Mouse (Mus musculus) natural killer cell, adult 2 months (primary cell): Measurements from ENCODE around the gene Npas3.

ENCODE experiments used
- DNase-seq, 2 experiments: peaks; one replicate each; pipeline ENCODE4 v3.0.0; 2022; ENCODE audit warnings: low spot score in 2 of 2

Npas3 gene

DNA sequence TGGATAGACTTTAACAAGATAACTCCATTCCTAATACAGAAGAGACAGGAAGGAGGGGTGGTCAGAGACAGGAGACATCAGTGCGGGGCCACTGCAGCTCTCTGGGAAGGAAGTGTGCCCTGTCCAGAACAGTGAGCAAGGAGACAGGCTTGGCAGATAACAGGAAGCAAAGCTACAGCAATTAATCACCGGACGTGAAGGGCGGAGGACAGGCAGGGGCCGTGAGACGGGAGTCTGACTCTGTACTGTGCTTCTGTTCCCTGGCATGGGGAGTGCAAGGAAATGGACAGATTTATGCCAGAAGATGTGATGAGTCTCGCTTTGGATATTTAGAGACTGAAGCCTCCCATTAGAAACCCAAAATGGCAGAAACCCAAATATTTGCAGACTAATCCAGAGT is 47.3 kb downstream of the Npas3 start:
- no peak for DNase-seq

DNA sequence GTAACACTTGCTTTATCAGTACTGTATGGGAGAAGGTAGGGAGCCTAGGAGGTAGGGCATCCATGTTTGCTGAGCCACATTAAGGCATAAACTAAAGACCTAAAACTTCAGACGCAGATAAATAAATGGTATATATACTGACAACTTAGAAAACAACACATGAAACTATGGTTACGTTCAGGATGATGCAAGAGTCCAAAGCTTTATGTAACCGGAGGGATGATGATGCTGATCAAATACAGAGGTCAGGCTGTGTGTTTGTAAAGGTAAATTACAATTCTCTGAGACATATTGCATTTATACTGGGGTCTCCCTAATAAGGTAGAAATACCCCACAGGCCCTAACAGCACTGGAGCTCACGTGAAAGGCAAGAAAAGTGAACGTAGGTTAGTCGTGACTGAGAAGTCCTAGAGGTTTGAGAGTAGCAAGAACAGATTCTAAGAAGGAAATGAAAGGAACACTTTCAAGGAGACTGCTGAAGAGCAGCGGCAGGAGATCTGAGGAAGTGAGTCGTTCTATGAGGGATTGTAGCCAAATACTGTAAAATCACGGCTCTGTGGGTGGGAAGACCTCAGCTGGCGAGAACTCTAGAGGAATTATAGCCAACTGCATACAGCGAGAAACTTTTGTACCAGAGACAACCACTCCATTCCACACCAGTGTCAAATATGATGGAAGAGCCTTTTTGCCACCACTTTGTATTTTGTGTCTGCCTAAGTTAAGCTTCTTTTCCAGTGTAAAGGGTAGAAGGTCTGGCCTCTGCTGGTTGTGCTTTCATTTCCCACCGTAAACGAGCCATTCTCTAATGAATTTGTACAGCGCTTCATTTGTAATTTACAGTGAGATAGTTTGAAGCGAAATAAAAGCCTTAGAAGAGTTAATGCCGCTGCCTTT is 49.7 kb downstream of the Npas3 start:
- no peak for DNase-seq

DNA sequence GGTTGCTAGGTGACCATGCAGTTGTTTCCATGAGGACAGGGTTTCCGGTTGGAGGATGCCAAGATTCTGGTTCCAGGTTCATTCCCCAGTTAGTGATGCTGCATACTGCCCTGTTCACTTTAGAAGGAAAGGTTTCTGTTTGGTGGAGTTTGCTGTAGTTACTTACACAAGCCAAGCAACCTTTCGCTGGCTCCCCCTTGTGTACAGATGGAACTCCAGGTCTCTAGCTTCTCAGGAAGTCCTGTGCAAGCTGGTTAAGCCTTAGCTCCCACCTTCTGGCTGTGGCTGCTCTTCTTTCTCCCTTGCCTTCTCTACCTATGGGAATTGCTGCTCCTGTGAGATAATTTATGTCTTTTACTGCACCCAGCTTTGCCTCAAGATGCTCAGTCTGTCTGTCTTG is 52.5 kb downstream of the Npas3 start:
- DNase-seq: no peak

DNA sequence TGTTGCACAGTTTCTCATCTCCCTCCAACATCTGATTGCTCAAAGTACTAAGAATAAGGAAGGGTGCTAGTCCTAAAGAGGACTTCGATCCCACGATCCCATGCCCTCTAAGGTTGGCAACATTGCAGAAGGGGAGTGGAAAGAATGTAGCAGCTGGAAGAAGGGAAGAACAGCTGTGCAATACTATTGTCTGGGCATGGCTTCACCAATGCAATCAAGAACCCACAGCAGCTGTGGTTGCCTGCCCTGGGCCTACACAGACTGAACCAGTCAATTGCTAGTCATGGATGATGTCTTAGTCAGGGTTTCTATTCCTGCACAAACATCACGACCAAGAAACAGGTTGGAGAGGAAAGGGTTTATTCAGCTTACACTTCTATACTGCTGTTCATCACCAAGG is 53.7 kb downstream of the Npas3 start:
- no peak for DNase-seq

DNA sequence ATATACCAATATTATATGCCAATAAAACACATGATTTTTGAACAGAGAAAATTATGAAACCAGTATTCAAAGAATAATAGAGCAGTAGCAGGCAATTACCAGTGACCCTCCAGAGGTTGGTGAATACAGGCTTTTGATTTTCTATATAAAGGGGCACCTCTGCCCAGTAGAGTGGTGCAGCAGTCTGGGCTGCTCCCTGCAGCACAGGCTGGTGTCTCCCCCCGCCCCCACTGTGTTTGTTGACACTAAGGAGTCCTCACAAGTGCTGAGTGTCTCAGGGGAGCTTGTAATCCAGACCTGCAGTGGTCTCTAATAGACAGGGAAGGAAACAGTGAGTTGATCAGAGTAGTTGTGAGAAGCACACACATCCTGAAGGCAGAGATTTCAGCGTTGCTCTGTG is 68.2 kb downstream of the Npas3 start:
- DNase-seq: no peak

DNA sequence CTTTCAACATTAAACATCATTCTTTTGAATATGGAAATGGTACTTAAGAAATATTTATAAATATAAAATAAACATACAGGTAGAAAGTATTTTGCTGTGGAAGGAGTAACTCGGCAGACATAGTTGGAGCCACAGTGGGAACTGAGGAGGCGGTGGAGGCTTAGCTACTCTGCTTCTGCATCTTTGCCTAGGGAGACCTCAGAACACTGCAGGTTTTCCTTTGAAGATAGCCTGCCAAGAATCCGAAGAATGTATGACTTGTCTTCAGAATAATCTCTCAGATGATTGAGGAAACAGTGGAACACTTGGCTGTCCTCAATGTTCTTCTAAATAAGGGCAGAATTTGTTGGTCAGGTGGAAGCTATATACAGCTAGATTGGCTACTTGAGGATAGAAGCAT is 69.3 kb downstream of the Npas3 start:
- DNase-seq: no peak

DNA sequence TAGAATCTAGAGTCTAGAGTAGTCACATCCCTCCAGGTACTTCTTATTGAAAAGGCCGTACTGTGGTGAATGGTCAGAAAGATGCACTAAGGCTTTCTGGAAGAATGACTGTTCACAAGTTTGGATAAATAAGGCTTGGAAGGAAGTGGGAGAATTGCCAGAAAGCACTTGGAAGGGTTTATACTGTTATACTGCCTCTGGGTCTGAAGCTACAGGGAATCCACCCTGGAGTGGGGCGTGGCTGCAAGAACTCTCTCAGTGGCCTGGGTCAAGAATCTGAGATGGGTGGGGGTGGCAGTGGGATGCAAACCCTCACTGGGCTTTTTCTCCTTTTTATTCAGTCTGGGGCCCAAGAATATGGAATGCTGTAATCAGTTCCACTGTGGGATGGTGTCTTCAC is 72.0 kb downstream of the Npas3 start:
- DNase-seq: no peak

DNA sequence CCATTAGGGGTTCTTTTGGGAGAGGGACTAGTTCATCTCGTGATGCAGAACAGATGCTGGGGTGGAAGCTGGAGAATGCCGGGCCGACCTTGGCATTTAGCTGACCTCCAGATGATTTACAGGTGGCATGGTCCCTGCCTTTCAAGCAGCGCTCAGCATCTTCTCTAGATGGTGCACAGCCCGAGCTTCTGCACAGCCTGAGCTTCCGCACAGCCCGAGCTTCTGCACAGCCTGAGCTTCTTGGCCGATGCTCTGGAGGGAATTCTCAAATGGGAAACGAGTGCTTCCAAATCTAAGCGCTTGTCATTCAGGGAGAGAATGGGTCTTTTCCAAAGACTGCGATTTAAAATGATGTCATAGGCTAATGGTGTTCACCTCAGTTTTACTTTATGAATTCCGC is 72.5 kb downstream of the Npas3 start:
- DNase-seq: no peak

DNA sequence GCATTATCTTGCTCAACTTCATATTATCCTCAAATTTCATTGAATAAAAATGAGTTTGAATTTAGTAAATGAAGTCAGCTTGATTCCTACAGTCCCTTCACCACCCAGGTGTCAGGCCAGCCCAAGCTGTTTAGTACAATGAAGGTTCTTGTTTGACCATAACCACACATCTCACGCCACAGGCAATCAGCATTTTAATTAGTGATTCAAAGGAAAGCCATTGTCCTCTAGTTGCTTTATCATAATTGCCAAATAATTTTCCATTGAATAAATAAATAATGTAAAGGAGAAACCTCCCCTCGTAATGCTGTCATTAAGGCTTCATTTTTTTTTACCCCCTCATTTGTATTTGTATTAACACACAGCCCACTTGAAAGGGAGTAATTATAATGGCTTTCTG is 73.5 kb downstream of the Npas3 start:
- no peak for DNase-seq

DNA sequence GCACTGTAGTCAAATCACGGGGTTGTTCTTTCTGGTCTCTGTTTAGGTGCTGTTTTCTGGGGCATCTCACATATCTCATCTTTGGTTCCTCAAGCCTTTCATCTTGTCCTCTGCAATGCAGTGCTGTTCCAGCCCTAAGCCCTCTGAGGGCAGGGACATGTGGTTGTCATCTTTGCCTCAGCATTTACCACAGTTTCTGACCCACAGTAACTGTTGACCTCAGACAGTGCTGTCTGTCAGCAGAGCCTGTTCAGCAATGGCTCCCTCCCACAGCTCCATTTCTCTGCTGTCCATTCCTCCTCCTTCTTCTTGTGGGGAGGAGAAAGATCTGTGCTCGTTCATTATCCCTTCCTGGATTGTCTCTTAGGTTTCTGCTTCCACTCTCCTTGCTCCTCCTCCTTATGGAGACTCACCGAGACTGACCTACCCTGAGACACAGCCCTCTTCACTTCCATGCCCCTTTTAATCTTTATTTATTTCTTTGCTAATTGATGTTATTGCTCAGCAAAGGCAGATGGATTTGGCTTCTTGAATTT is 79.2 kb downstream of the Npas3 start:
- no peak for DNase-seq

DNA sequence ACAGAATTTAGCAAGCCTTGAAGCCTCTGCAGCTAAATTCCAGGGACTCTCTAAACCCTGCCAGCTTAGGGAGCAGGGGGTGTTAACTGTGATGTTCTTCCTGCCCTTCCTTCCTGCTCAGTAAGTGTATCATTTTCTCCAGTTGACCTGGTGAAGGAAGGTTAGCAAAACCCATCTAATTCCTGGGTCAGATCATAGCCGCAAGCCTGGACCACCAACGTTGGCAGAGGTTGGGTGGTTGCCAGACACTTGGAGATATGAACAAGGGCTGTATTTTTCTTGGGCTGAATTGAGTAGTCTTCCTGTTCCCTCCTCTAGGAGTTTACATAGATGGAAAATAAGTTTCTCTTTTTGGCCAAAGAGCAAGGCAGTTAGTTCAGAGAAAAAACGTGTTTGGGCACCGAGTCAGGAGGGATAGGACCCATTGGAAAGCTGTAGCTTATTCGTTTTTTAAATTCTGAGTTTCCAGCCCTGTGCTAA is 79.8 kb downstream of the Npas3 start:
- no peak for DNase-seq

DNA sequence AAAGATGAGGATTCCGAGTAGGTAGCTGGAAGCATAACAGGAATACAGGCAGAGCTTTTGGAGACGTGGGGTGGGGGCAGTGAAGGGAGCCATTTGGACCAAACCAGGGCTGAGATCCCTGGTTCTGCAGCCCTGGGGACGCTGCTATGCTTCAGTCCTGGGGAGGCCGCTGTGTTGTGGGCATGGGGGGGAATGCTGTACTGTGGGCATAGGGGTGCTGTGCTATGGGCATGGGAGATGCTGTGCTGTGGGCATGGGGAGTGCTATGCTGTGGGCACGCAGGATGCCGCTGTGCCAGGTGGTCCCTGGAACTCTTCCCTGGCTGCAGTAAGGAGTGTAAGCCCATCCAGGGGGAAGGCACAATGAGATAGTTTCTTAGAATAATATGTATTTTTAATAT is 81.7 kb downstream of the Npas3 start:
- DNase-seq: no peak

DNA sequence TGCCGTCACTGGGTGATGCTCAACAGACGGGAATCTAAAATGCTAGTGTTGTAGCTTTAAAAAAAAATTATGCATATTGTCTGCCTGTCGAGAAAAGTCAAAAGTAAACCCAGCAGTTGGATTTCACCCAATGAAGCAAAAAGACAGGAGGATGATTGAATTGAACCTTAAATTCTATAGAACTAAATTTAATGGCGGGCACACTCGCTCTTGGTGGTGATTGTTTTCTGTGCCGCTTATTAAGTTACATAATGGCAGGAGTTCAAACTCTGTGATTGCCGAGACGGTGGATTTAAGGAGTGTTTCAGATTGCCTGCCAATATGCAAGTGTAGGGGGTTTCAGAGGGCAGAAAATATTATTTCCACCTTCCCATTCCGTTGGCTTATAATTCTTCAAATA is 82.9 kb downstream of the Npas3 start:
- no peak for DNase-seq

DNA sequence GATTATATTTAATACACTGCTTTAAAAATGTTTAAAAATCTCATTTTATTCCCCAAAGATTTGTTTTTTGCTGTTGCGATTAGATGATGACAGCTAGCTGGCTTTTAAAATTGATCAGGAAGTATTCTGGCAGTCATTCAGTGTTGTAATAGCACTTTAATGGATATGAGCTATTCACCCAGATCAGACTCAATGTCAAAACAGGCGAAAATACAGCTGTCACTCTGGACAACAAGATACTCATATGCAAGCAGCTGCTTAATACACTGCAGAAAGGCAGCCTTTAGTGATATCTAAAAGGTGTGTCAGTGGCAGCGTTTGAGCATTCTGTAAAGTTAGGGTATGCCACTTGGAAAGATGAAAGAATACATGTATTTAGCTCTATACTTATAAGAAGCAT is 83.3 kb downstream of the Npas3 start:
- DNase-seq: no peak

DNA sequence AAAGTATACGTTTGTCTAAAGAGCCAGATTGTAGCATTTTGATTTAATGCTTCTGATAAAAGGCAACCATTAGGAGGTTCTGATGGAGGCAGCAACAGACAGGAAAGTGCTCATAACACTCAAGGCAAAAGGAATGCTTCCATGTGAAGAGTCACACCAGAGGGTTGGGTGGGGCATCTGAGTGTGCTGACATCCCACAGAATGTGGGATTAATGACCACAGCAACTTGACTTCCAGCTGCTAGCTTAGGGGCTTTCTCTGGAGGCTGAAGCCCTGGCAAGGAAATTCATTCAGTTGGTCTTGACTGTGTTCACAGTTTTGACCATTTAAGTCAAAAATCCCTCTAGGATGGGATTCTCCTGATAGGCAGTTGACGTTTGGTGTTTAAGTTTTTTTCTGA is 84.8 kb downstream of the Npas3 start:
- no peak for DNase-seq

DNA sequence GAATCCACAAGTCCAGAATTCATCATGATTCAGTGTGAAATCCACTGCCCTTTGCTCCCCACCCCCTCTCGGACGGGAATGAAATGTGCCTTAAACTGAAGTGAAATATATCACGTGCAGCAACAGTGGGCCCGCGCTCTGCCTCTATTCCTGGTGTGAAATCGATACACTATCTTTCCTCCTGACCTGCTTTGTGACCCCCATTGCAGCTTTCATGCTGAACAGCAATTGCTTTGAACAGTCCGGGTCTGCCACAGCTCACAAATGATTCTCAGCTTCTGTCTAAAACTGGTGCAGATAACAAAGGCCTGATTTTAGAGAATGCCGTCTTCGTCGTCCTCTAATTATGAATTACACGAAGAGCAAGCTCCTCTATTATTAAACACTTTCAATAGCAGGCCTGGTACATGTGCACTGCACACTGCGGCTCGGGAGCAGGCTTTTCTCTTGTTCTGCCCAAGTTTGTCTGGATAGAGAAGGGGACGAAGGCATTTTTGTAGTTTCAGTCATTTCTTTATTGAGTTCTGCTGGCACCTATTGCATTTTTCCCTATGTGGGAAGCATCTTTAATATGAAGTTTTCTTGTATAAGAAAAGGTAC is 90.0 kb downstream of the Npas3 start:
- DNase-seq: no peak

DNA sequence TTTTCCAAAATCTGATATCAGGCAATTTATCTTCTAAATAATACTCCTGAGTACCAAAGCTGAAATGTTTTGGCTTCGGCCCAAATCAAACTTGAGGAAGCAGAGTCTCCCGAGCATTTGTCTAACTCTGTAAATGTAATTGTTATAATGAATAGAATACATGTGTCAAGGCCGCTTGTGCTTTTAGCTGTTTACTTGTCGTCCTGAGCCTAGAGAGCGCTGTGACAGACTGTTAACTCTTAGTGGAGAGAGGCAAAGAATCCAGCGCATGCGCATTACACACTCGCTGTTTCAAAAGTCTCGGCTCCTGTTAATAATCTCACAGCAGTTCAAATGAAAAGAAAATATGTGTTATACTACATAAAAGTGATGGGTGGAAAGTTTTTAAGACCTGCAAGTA is 94.3 kb downstream of the Npas3 start:
- DNase-seq: no peak

DNA sequence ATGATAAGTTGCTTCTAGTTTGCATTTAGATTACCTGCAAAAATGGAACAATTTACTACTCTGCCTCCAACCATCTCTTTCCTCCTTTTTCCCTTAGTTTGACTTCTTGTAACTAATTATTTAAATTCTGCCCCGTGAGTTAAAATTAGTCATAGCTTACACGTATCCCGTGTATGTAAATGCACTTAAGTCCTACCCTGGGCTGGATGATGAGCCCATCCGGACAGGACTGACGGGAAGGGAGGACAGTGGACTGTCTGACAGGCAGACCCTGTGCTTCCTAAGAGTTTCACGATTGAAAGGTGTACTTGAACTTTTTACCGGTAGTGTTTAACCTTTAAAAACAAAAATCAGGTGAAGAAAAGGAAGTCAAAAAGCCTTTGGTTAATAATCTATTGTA is 103.4 kb downstream of the Npas3 start:
- DNase-seq: no peak

DNA sequence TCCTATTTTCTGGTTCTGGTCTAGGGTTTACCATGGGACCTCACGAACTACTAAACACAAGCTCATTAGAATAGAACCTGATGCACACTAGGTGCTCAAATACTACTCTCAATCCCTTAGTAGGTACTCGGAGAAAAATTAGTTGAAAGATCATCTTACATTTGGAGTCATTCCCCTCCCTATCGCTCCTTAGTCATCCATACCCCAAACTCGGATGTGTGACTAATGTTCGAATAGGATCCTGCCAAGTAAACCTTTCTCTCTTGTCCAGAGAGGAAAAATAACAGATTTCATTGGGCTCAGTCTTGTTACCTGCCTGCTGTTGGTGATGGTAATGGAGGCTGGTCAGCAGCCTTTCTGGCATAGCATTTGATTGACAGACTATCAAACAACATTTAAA is 117.3 kb downstream of the Npas3 start:
- DNase-seq: no peak

DNA sequence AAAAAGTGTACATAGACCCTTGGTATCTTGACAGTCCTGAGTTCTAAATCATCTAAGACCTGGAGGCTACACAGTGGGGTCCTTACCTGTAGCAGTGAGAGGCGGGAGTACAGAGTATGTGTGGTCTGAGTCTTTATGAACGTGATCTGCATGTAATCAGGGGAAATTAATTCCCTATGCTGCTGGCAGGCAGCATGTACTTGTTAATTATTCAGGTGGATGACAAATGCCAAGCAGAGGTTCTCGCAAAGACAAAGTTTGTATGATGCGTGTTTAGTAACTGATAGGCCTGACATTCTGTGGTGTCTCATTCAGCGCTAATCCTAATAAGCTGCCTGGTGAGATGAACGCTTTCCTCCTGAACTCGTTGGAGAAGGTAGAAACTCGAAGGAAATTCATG is 136.4 kb downstream of the Npas3 start:
- no peak for DNase-seq

DNA sequence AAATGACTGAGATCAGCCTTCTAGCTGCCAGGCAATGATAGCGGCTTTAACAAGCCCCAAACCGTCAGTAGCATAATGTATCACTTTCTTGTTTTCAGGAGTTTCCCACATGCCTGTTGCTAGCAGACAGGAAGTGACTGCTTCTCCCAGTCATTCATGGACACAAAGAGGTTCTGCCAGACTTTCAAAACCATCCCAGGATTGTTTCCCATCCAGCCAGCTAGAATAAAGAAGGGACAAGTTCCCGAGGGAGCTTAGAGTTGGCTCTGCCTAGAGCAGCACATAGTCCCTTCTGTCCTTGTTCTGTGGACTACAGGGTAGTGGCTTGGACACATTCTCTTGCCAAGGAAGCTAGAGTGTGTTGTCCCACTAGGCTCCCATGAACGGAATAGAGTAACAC is 157.4 kb downstream of the Npas3 start:
- no peak for DNase-seq

DNA sequence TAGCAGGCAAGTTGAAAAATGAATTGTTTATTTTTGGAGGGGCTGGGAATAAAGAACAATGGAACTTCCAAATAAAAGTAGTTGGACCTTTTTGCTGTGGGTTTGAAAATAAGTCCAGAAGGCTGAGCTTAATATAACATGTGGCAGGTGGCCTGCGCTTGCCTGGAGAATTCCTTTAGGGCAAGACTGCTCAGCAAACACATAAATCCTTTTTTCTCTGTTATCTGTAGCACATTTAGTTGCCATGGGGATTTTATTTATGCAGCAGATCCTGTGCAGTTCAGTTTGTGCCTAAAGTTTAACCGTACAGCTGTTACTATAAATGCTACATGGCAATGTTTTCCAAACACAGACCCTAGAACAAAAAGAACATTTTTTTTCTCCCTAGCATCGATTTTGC is 159.3 kb downstream of the Npas3 start:
- no peak for DNase-seq

DNA sequence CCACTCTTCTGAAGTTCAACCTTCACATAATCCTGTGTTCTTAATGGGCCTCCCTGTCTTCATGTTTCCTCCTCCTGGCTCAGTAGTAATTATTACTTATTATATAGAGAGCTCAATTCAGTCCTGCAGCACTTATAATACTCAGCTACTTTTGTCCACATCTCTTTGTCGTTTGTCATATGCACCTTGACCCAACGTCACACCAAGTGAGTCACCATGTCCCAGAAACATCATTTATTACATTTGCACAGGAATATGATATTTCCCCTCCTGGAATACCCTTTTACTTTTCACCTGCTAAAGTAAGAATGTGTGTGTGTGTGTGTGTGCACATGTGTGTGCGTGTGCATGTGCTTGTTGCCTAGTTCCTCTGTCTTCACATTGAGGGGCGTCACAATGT is 161.2 kb downstream of the Npas3 start:
- DNase-seq: no peak
